Mouse (Mus musculus): ENCODE measurements at regions not wholly inside any gene's neighbourhood (a gene's known extent, or its start where the extent isn't known, plus 50 kb on each side); places are given as distances from the start of the nearest gene placed in this dataset.

- no peak overlapping the region for H3K4me3 ChIP-seq
- H3K9ac ChIP-seq, result no peak overlapping the region
- no peaks in the 10 kb centered on the region for H3K27me3 ChIP-seq
- no peak overlapping the region for H3K27ac ChIP-seq
- H3K9me3 ChIP-seq (replicated peaks), result no peaks in the 10 kb centered on the region
- H3K4me2 ChIP-seq (replicated peaks), result no peak overlapping the region
- H3K36me3 ChIP-seq, result no peaks in the 10 kb centered on the region
- H3K4me1 ChIP-seq, result peaks cover 8% of the 10 kb centered on the region; the same call in 1 of the 2 replicates
- no peak for ATAC-seq (ENCODE audit: low FRiP score)
- WGBS, result 92% methylated on average over 5 of the region's 5 CpGs
These were observed 232.9 kb downstream of the Csl start for GRCm38 (mm10) chr10:99526561-99526960.

- H3K27me3 ChIP-seq, result no peaks in the 10 kb centered on the region
- H3K9ac ChIP-seq, result no peak overlapping the region
- peaks cover 10% of the 10 kb centered on the region for H3K4me1 ChIP-seq
- no peak overlapping the region for H3K4me2 ChIP-seq (replicated peaks)
- ATAC-seq (ENCODE audit: low FRiP score), result no peak
- no peaks in the 10 kb centered on the region for H3K36me3 ChIP-seq
- H3K4me3 ChIP-seq, result no peak overlapping the region
- H3K9me3 ChIP-seq (replicated peaks), result no peaks in the 10 kb centered on the region
- no peak overlapping the region for H3K27ac ChIP-seq
These were observed 228.4 kb downstream of the Csl start for GRCm38 (mm10) chr10:99531104-99531503.

DNA sequence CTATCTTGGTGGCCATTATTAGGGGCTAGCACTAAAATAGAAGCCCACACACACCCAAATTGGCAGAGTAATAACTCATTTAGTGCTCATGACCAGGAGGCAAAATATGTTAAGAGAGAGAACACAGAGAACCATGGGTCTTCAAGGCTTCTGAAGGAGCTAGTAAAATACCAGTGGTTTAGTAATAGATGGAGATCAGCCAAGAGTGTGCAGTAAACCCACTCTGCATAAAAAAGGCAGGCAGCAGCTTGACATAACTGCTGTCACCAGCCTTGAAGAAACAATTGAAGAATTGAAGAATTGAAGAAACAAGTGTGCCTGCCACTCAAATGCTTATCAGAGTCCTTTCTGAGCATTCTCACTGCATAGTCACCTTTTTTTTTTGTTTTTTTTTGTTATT is 227.9 kb downstream of the Csl start:
- H3K27me3 ChIP-seq, result no peaks in the 10 kb centered on the region
- no peak overlapping the region for H3K27ac ChIP-seq
- ATAC-seq (ENCODE audit: low FRiP score), result no peak

GRCm38 (mm10) chr10:99531992-99532391 is 227.5 kb downstream of the Csl start:
- peak overlapping the region; percentile 52; the same call in 1 of the 2 replicates for H3K27ac ChIP-seq
- 16% methylated on average over 7 of the region's 7 CpGs for WGBS
- ATAC-seq (ENCODE audit: low FRiP score), result no peak
- no peak overlapping the region for H3K9ac ChIP-seq
- no peak overlapping the region for H3K4me2 ChIP-seq (replicated peaks)
- no peaks in the 10 kb centered on the region for H3K9me3 ChIP-seq (replicated peaks)
- H3K4me3 ChIP-seq, result no peak overlapping the region
- H3K27me3 ChIP-seq, result no peaks in the 10 kb centered on the region
- no peaks in the 10 kb centered on the region for H3K36me3 ChIP-seq
- peaks cover 10% of the 10 kb centered on the region for H3K4me1 ChIP-seq

More for the DNA sequence above, 227.9 kb downstream of the Csl start:
- Histone ChIP-seq H3K4me1 (peaks cover 10% of the 10 kb centered on the region), H3K36me3 (no peaks in the 10 kb centered on the region), H3K4me2 (replicated peaks) (no peak overlapping the region), H3K4me3 (no peak overlapping the region), H3K9ac (no peak overlapping the region), H3K9me3 (replicated peaks) (no peaks in the 10 kb centered on the region)

- ATAC-seq (ENCODE audit: low FRiP score), result peak; percentile 34; the same call in 1 of the 2 replicates
- no peaks in the 10 kb centered on the region for H3K9me3 ChIP-seq (replicated peaks)
- no peak overlapping the region for H3K9ac ChIP-seq
- no peak overlapping the region for H3K4me2 ChIP-seq (replicated peaks)
- 39% methylated on average over 3 of the region's 3 CpGs for WGBS
- H3K27me3 ChIP-seq, result no peaks in the 10 kb centered on the region
- H3K4me3 ChIP-seq, result no peak overlapping the region
- H3K36me3 ChIP-seq, result no peaks in the 10 kb centered on the region
- peaks cover 10% of the 10 kb centered on the region for H3K4me1 ChIP-seq
- peak overlapping the region; percentile 52; the same call in 1 of the 2 replicates for H3K27ac ChIP-seq
These were observed 226.8 kb downstream of the Csl start for GRCm38 (mm10) chr10:99532697-99533119.

- no peak overlapping the region for H3K4me2 ChIP-seq (replicated peaks)
- peaks cover 14% of the 10 kb centered on the region for H3K4me1 ChIP-seq
- no peaks in the 10 kb centered on the region for H3K36me3 ChIP-seq
- 83% methylated on average over 4 of the region's 4 CpGs for WGBS
- H3K27me3 ChIP-seq, result no peaks in the 10 kb centered on the region
- no peak overlapping the region for H3K9ac ChIP-seq
- no peak overlapping the region for H3K4me3 ChIP-seq
- no peak overlapping the region for H3K27ac ChIP-seq
- no peak for ATAC-seq (ENCODE audit: low FRiP score)
- H3K9me3 ChIP-seq (replicated peaks), result no peaks in the 10 kb centered on the region
These were observed 226.0 kb downstream of the Csl start for GRCm38 (mm10) chr10:99533468-99533867.

- no peak overlapping the region for H3K27ac ChIP-seq
- H3K27me3 ChIP-seq, result no peaks in the 10 kb centered on the region
- no peaks in the 10 kb centered on the region for H3K9me3 ChIP-seq (replicated peaks)
- H3K4me1 ChIP-seq, result peaks cover 17% of the 10 kb centered on the region
- no peaks in the 10 kb centered on the region for H3K36me3 ChIP-seq
- no peak overlapping the region for H3K4me2 ChIP-seq (replicated peaks)
- no peak overlapping the region for H3K9ac ChIP-seq
- no peak overlapping the region for H3K4me3 ChIP-seq
- no peak for ATAC-seq (ENCODE audit: low FRiP score)
- WGBS, result 80% methylated on average over 7 of the region's 7 CpGs
These were observed 225.2 kb downstream of the Csl start for GRCm38 (mm10) chr10:99534237-99534636.

- Histone ChIP-seq H3K9me3 (replicated peaks) (no peaks in the 10 kb centered on the region), H3K4me3 (no peak overlapping the region), H3K4me2 (replicated peaks) (no peak overlapping the region), H3K9ac (no peak overlapping the region), H3K4me1 (0 out of 2 replicates have a peak, but pooled peaks cover 6% of the 10 kb centered on the region), H3K27me3 (no peaks in the 10 kb centered on the region), H3K36me3 (no peaks in the 10 kb centered on the region), H3K27ac (no peak overlapping the region)
- no peak for ATAC-seq (ENCODE audit: low FRiP score)
- 32% methylated on average over 5 of the region's 5 CpGs for WGBS
These were observed 220.8 kb downstream of the Csl start for GRCm38 (mm10) chr10:99538639-99539038.

DNA sequence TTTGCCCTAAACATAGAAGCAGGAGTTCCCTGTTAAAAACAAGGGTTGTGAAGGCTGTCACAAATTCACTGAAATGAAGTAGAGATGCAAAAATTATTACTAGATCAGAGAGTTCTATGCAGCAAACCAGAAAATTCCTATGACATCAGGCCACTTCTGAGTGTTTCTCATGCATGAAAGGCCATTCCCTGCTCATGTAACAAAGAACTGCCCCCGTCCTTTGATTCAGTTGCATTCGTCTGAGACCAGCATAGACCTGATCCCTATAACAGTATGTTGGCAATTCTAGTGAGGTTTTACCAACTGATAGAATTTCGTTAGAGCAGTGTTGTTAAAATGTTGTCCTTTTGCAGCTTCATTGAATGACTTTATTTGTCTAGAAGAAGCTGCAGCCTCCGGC is 207.1 kb downstream of the Csl start:
- Histone ChIP-seq H3K36me3 (no peaks in the 10 kb centered on the region), H3K4me2 (replicated peaks) (no peak overlapping the region), H3K27me3 (no peaks in the 10 kb centered on the region), H3K9me3 (replicated peaks) (no peaks in the 10 kb centered on the region), H3K4me3 (no peak overlapping the region), H3K4me1 (no peaks in the 10 kb centered on the region), H3K9ac (no peak overlapping the region), H3K27ac (no peak overlapping the region)
- 68% methylated on average over 4 of the region's 4 CpGs for WGBS
- no peak for ATAC-seq (ENCODE audit: low FRiP score)

DNA sequence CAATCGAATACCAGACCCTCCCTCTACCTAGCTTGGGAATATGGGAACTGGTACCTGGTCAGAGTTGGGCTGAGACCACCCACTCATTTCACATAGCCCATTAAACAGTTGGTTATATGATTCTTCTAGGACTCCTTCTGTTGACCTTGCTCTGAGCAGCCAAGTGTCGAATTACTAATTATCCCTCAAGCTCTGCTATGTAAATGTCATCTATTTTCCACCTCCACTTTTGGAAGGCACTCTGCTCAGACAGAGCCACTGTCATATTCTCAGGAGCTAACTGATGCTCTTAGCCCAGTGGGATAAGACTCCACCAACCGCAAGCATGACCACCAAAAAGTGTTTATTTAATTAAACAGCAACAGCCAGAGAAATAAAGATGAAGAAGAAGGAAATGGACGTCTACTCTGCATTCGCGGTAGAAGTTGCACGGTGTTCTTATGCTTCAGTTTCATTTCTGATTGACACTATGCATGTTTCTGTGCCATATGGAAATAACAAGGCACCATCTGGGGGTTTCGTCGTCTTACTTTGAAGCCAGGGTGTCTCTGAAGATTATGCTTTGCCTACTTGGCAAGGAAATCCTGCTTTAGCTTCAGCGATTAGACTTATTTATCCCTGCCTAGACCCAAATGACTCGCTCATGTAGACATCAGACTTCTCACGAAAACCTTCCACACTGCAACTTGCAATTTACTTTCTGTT is 206.5 kb downstream of the Csl start:
- H3K27me3 ChIP-seq, result no peaks in the 10 kb centered on the region
- no peak overlapping the region for H3K4me2 ChIP-seq (replicated peaks)
- no peaks in the 10 kb centered on the region for H3K36me3 ChIP-seq
- H3K9me3 ChIP-seq (replicated peaks), result no peaks in the 10 kb centered on the region
- H3K9ac ChIP-seq, result no peak overlapping the region
- H3K4me3 ChIP-seq, result no peak overlapping the region
- ATAC-seq (ENCODE audit: low FRiP score), result no peak
- no peaks in the 10 kb centered on the region for H3K4me1 ChIP-seq
- WGBS, result 83% methylated on average over 12 of the region's 12 CpGs
- no peak overlapping the region for H3K27ac ChIP-seq

- 91% methylated on average over 2 of the region's 2 CpGs for WGBS
- no peak overlapping the region for H3K4me2 ChIP-seq (replicated peaks)
- no peaks in the 10 kb centered on the region for H3K36me3 ChIP-seq
- H3K4me3 ChIP-seq, result no peak overlapping the region
- no peaks in the 10 kb centered on the region for H3K27me3 ChIP-seq
- no peak for ATAC-seq (ENCODE audit: low FRiP score)
- no peak overlapping the region for H3K9ac ChIP-seq
- H3K27ac ChIP-seq, result no peak overlapping the region
- no peaks in the 10 kb centered on the region for H3K4me1 ChIP-seq
- no peaks in the 10 kb centered on the region for H3K9me3 ChIP-seq (replicated peaks)
These were observed 204.4 kb downstream of the Csl start for GRCm38 (mm10) chr10:99555021-99555420.

- H3K27ac ChIP-seq, result no peak overlapping the region
- H3K9me3 ChIP-seq (replicated peaks), result no peaks in the 10 kb centered on the region
- 0 out of 2 replicates have a peak, but pooled peaks have one; percentile 26 for ATAC-seq (ENCODE audit: low FRiP score)
- H3K36me3 ChIP-seq, result no peaks in the 10 kb centered on the region
- H3K4me3 ChIP-seq, result no peak overlapping the region
- H3K9ac ChIP-seq, result no peak overlapping the region
- H3K27me3 ChIP-seq, result no peaks in the 10 kb centered on the region
- H3K4me2 ChIP-seq (replicated peaks), result no peak overlapping the region
- WGBS, result 63% methylated on average over 12 of the region's 12 CpGs
- no peaks in the 10 kb centered on the region for H3K4me1 ChIP-seq
These were observed 203.7 kb downstream of the Csl start for GRCm38 (mm10) chr10:99555658-99556352.

Measured in hindbrain, embryonic 12.5 days (tissue).